In genomic region chr15:62056401-62056800, GRCm38 (mm10) we compare ENCODE assay signal across 12 mouse cellular contexts.
DNase-seq lines count a peak whose midpoint lies in the region; ATAC-seq and TF ChIP-seq lines count a peak whose summit lies in the region.
"Had no signal": no experiment of that assay in that cellular context is flagged by ENCODE, and none has a peak within 500 bp of the region (broad histone marks: within the 10 kb centered on the region; RNA-seq: fewer than 3 reads in every experiment).

No protein-coding gene starts in this region.

- no peaks in the 10 kb centered on the region for H3K27me3 ChIP-seq in liver, embryonic 12.5 days (replicated peaks)
- H3K27me3 ChIP-seq in liver, embryonic 15.5 days: no peaks in the 10 kb centered on the region
- no peaks in the 10 kb centered on the region for H3K27me3 ChIP-seq in midbrain, postnatal 0 days (ENCODE audit: insufficient read depth, low read length)
- H3K27me3 ChIP-seq: neural tube, embryonic 13.5 days had no signal

- H3K9ac ChIP-seq in liver, embryonic 12.5 days: no peak overlapping the region
- no peak overlapping the region for H3K9ac ChIP-seq in liver, embryonic 15.5 days
- no peak overlapping the region for H3K9ac ChIP-seq in midbrain, postnatal 0 days (replicated peaks; ENCODE audit: low read length, poor library complexity, severe bottlenecking)
- H3K9ac ChIP-seq: neural tube, embryonic 13.5 days had no signal

- ATAC-seq in liver, embryonic 12.5 days: no peak
- ATAC-seq in liver, embryonic 15.5 days (ENCODE audit: insufficient read depth): 0 out of 2 replicates have a peak, but pooled peaks have one; percentile 31
- ATAC-seq in midbrain, postnatal 0 days (ENCODE audit: low FRiP score): no peak
- ATAC-seq: inflammation-experienced regulatory T-cells, adult 6 months had no signal

- H3K4me1 ChIP-seq in liver, embryonic 12.5 days: peaks cover 53% of the 10 kb centered on the region
- peaks cover 19% of the 10 kb centered on the region for H3K4me1 ChIP-seq in liver, embryonic 15.5 days (replicated peaks)
- H3K4me1 ChIP-seq in midbrain, postnatal 0 days (ENCODE audit: insufficient read depth, low read length): no peaks in the 10 kb centered on the region

- peak overlapping the region; percentile 51 for H3K27ac ChIP-seq in liver, embryonic 12.5 days
- H3K27ac ChIP-seq in liver, embryonic 15.5 days (replicated peaks): no peak overlapping the region
- H3K27ac ChIP-seq in midbrain, postnatal 0 days (ENCODE audit: low read depth, low read length): no peak overlapping the region
- H3K27ac ChIP-seq: neural tube, embryonic 13.5 days had no signal

- intact Hi-C loops in heart, postnatal 36 days (cut with DNase I): no loop called here
- intact Hi-C loops in left cerebral cortex, postnatal 10 days (cut with DNase I): no loop called here

- no peak overlapping the region for H3K4me2 ChIP-seq in liver, embryonic 12.5 days
- H3K4me2 ChIP-seq in liver, embryonic 15.5 days: no peak overlapping the region
- H3K4me2 ChIP-seq in midbrain, postnatal 0 days (ENCODE audit: low read depth, low read length, poor library complexity, severe bottlenecking): no peak overlapping the region
- H3K4me2 ChIP-seq: neural tube, embryonic 13.5 days had no signal

- no peaks in the 10 kb centered on the region for H3K9me3 ChIP-seq in liver, embryonic 12.5 days (replicated peaks)
- no peaks in the 10 kb centered on the region for H3K9me3 ChIP-seq in liver, embryonic 15.5 days (replicated peaks)
- no peaks in the 10 kb centered on the region for H3K9me3 ChIP-seq in midbrain, postnatal 0 days (ENCODE audit: low read length)
- H3K9me3 ChIP-seq: neural tube, embryonic 13.5 days had no signal

- no peak for TF ChIP-seq CTCF in midbrain, postnatal 0 days (IDR thresholded peaks at IDR 0.05)

- peak; percentile 97 for DNase-seq in heart, adult 11 months
- no peak for DNase-seq in heart, postnatal 36 days
- DNase-seq in liver: no peak
- DNase-seq in monocyte, adult 2 months (ENCODE audit: low read depth in 1 of 2, low spot score in 2 of 2): peak; percentile 47 to 49
- no peak for DNase-seq in midbrain, postnatal 0 days (ENCODE audit: low spot score)
- no peak for DNase-seq in left cerebral cortex, postnatal 10 days (ENCODE audit: extremely low spot score in 1 of 2, low spot score in 2 of 2)
- DNase-seq: cerebellum, adult 18-20 months; right cerebral cortex, postnatal 14 days had no signal

- WGBS in liver, embryonic 12.5 days (ENCODE audit: insufficient replicate concordance): 56% methylated on average over 3 of the region's 3 CpGs
- WGBS in liver, embryonic 15.5 days (ENCODE audit: insufficient replicate concordance): 58% methylated on average over 3 of the region's 3 CpGs
- WGBS in midbrain, postnatal 0 days: 86% methylated on average over 3 of the region's 3 CpGs

- peaks cover 25% of the 10 kb centered on the region for H3K36me3 ChIP-seq in liver, embryonic 12.5 days
- no peaks in the 10 kb centered on the region for H3K36me3 ChIP-seq in liver, embryonic 15.5 days (replicated peaks)
- no peaks in the 10 kb centered on the region for H3K36me3 ChIP-seq in midbrain, postnatal 0 days (ENCODE audit: insufficient read depth, low read length)
- H3K36me3 ChIP-seq: neural tube, embryonic 13.5 days had no signal

- no peak overlapping the region for H3K4me3 ChIP-seq in liver, embryonic 12.5 days
- H3K4me3 ChIP-seq in liver, embryonic 15.5 days (replicated peaks): no peak overlapping the region
- no peak overlapping the region for H3K4me3 ChIP-seq in midbrain, postnatal 0 days (ENCODE audit: low read depth, low read length)
- H3K4me3 ChIP-seq: neural tube, embryonic 13.5 days had no signal

Comparison
In these comparisons a context has a peak if more than half of its experiments do, and no peak if none do; other contexts are left out.
1. DNase-seq: peak in heart, adult 11 months (single experiment) and monocyte, adult 2 months (2 of 2); none in heart, postnatal 36 days (0 of 2), liver (single experiment), midbrain, postnatal 0 days (single experiment) and left cerebral cortex, postnatal 10 days (0 of 2).